Mouse (Mus musculus): ENCODE measurements around the gene Gpn3. TPM values are rescaled to one million over a fixed set of nuclear protein-coding genes. Genes with fewer than 3 reads are reported as not detected.

Gene Gpn3
- 102 and 103 TPM in 2 replicates for polyA plus RNA-seq (2016; fragmentation: Nextera tagmentation; extraction: Ambion mirVana)

DNA sequence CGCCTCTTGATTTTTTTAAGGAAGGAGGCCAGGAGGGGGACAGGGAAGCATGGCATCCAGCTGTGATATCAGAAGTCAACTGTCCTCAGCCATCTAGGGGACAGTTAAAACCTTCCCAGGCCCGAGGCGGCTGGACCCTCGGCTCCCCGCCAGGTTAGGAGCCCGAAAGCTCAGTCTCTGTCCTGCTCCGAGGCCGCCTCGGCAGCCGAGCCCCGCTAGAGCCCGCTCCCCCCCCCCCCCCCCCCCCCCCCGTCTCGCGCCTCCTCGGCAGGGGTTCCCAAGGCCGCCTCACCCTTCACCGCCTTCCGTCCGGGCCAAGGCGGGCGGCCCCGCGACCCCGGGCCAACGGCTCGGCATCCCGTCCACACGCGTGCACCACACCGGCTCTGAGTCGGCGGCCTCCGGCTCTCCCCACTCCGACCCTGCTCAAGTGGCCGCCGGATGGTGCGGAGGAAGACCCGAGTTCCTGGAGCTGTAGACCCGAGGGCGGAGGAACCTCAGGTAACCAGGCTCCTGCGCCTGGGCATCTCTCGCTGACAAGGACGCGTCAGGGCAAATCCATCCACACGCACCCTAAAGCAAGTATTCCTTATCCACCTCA lies at the start of gene Gpn3:
Gpn3 (plus strand) TSS at position 286 of the 601 bp plus-strand sequence.
- H3K27ac ChIP-seq: peak within 1 kb of the TSS; percentile 90
- under 1% methylated on average over 38 of the region's 46 CpGs for WGBS
- DNase-seq (ENCODE audit: low spot score): no peak
- H3K4me1 ChIP-seq: peaks cover 15% of the 10 kb centered on the region
- peaks cover 66% of the 10 kb centered on the region for H3K36me3 ChIP-seq
- no peaks in the 10 kb centered on the region for H3K27me3 ChIP-seq (ENCODE audit: low read depth, poor library complexity, severe bottlenecking)
- peak within 1 kb of the TSS; percentile 68 for H3K4me3 ChIP-seq
- no peaks in the 10 kb centered on the region for H3K9me3 ChIP-seq (replicated peaks)

DNA sequence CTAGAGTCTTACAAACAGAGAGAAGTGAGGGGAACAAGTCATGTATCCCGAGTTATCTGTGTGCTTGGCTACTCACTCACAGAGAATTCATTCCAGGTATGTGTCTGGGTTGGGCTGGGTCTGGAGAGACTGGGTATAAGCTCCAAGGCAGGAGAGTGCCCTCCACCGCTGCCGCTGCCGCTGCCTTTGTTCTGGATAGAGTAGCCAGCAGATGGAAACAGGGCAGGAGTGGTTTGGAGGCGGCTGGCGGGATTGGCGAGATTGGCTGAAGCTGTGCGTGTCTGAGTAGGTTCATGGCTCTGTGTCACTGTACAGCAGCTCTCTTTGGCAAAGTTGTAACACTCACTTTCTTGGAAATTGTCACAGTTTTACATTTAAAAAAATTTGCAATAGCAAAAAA lies 48.2 kb upstream of the Gpn3 start:
- no peak overlapping the region for H3K27ac ChIP-seq
- no peaks in the 10 kb centered on the region for H3K4me1 ChIP-seq
- WGBS: 85% methylated on average over 8 of the region's 8 CpGs
- H3K4me3 ChIP-seq: no peak overlapping the region
- H3K9me3 ChIP-seq (replicated peaks): no peaks in the 10 kb centered on the region
- DNase-seq (ENCODE audit: low spot score): no peak
- peaks cover 75% of the 10 kb centered on the region for H3K36me3 ChIP-seq
- no peaks in the 10 kb centered on the region for H3K27me3 ChIP-seq (ENCODE audit: low read depth, poor library complexity, severe bottlenecking)

DNA sequence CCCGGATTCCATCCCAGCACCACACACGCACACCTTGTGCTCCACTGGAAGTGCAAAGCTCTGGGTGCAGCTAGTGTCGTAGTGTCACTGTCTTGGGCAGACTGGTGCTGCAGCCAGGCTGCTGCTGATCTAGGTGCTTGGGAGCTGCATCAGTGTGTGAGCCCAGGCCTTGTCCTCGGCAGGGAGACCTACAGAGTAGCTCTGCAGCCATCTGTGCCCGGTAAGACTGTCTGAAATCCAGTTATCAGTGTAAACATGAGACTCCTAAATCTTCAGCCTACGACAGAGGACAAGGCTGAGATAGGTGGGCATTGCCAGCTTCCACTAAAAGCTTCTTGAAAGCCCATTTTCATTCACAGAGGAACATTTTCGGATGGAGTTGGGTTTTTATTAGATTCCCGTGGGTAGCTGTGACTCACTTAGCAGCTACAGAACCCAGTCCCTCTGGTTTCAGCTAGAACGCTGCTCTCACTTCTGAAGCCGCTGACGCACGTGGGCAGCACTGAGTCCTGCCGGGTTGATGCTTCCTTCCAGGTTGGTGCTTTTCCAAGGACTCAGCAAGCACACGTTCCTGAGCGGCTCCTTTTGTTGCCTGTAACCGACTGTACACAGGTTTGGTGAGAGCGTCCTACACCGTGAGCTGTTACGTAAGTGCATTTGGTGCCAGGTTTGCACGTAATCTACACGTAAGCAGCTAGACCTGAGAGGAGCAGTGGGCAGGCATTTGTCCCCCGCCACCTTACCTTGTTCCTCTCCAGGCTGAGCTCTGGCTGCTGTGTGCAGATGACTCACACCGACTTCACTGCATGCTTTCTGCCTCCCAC lies 46.9 kb upstream of the Gpn3 start:
- no peaks in the 10 kb centered on the region for H3K4me1 ChIP-seq
- WGBS: 92% methylated on average over 23 of the region's 23 CpGs
- no peaks in the 10 kb centered on the region for H3K9me3 ChIP-seq (replicated peaks)
- H3K27ac ChIP-seq: no peak overlapping the region
- DNase-seq (ENCODE audit: low spot score): no peak
- peaks cover 68% of the 10 kb centered on the region for H3K36me3 ChIP-seq
- H3K27me3 ChIP-seq (ENCODE audit: low read depth, poor library complexity, severe bottlenecking): no peaks in the 10 kb centered on the region
- no peak overlapping the region for H3K4me3 ChIP-seq

DNA sequence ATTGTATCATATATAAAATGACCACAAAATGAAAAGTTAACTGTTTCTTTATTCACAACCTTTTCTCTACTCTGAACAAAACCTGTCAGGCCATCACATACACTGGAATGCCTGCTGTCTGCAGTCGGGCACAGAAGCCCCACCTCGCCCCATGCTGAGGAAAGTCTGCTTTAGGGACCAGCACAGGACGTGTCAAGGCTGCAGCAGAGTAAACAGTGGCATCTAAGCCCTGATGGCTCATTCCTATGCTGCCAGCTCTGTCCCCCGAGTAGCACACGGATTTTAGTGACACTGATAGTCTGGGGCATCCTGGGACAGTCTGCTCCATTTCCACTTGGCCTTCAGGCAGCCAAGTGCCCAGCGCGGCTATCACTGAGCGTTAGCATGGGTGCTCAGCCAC lies 46.2 kb upstream of the Gpn3 start:
- no peak overlapping the region for H3K27ac ChIP-seq
- no peaks in the 10 kb centered on the region for H3K27me3 ChIP-seq (ENCODE audit: low read depth, poor library complexity, severe bottlenecking)
- H3K9me3 ChIP-seq (replicated peaks): no peaks in the 10 kb centered on the region
- no peak overlapping the region for H3K4me3 ChIP-seq
- no peak for DNase-seq (ENCODE audit: low spot score)
- H3K36me3 ChIP-seq: peaks cover 62% of the 10 kb centered on the region
- H3K4me1 ChIP-seq: no peaks in the 10 kb centered on the region
- 92% methylated on average over 8 of the region's 8 CpGs for WGBS

DNA sequence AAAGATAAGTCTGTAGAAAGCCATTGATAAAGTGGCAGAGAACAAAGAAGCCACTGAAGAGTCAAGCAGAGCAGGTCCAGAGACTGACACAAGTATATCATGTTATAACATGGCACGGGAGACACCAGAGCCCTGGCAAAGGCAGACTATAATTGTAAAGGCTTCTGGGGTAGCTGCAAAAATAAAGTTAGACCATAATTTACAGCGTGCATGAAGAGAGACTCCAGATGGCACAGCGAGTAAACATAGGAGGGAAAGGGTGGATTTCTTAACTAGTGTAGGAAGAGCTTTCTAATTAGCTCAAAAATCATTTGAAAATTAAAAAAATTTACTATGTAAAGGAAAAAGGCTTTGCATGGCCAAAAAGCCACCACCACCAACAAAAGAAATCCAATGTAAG lies 44.4 kb upstream of the Gpn3 start:
- no peak for DNase-seq (ENCODE audit: low spot score)
- H3K9me3 ChIP-seq (replicated peaks): no peaks in the 10 kb centered on the region
- H3K27me3 ChIP-seq (ENCODE audit: low read depth, poor library complexity, severe bottlenecking): no peaks in the 10 kb centered on the region
- H3K4me3 ChIP-seq: no peak overlapping the region
- WGBS: 93% methylated on average over 3 of the region's 3 CpGs
- H3K27ac ChIP-seq: no peak overlapping the region
- no peaks in the 10 kb centered on the region for H3K4me1 ChIP-seq
- H3K36me3 ChIP-seq: peaks cover 45% of the 10 kb centered on the region

DNA sequence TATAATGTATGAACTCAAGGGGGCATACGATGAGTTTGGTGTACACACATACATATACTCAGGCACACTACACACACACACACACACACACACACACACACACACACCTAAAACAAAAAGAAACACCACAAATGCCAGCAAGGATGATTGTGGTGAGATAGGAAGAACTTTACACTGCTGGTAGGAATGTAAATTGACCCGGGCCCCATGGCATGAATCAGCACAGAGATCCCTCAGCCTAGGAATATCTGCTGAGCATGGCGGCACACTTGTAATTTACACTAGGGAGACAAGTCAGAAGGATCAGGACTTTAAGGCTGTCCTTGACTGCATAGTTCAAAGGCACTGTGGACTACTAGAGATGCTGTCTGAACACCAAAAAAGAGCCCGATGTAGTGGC lies 41.4 kb upstream of the Gpn3 start:
- WGBS: 95% methylated on average over 4 of the region's 4 CpGs
- DNase-seq (ENCODE audit: low spot score): no peak
- no peaks in the 10 kb centered on the region for H3K4me1 ChIP-seq
- peaks cover 29% of the 10 kb centered on the region for H3K36me3 ChIP-seq
- H3K27me3 ChIP-seq (ENCODE audit: low read depth, poor library complexity, severe bottlenecking): no peaks in the 10 kb centered on the region
- no peak overlapping the region for H3K4me3 ChIP-seq
- H3K9me3 ChIP-seq (replicated peaks): no peaks in the 10 kb centered on the region
- no peak overlapping the region for H3K27ac ChIP-seq

DNA sequence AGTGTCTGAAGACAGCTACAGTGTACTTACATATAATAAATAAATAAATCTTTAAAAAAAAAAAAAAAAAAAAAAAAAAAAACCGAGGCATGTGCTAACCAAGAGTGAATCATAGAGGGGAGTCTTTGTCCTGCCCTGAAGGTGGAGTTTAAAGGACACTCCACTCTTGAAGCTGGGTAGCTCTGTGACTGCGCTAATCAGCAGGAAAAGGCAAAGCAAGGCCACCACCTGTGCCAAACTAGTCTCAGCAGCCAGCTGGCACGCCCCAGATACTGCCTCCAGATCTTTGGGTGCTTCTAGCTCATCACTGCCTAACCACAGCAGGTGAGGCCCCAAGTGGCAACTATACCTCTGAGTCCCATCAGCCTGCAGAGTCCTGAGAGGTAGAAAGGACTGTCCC lies 37.0 kb upstream of the Gpn3 start:
- 75% methylated on average over 3 of the region's 3 CpGs for WGBS
- Histone ChIP-seq H3K9me3 (replicated peaks) (no peaks in the 10 kb centered on the region), H3K4me3 (no peak overlapping the region)

DNA sequence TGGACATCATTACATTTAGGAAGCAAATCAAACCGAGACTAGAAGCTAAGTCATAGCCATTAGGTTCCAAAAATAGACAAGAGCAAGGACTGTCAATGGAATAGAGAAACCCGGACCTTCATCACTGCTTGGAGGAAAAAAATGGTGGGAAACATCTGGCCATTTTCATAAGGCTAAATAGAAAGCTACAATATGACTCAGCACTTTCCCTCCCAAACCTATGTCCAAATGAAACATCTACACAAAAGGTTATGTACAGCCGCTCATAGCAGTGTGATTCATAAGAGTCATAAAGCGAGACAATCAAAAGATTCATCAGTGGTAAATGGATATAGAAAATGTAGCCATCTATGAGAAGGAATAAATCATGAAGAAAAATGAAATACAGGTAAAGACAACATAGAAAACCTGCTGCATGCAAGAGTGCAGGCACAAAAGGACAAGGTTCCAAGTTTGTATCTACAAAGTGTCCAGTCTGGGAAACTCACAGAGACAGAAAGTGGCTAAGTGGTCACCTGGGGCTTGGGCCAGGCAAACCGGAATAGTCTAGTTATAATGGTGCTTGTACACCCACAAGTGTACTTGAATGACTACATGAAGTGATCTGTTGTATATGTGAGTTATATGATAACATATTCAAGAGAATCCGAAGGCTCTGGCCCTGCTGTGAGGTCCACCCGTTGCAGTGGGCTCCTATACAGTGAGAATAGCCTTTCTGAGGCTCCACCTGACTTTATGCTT lies 35.0 kb upstream of the Gpn3 start:
- Histone ChIP-seq H3K36me3 (no peaks in the 10 kb centered on the region), H3K4me3 (no peak overlapping the region), H3K27me3 (ENCODE audit: low read depth, poor library complexity, severe bottlenecking) (no peaks in the 10 kb centered on the region), H3K9me3 (replicated peaks) (no peaks in the 10 kb centered on the region), H3K27ac (no peak overlapping the region), H3K4me1 (no peaks in the 10 kb centered on the region)
- WGBS: 95% methylated on average over 7 of the region's 7 CpGs
- no peak for DNase-seq (ENCODE audit: low spot score)

More for the DNA sequence above, 37.0 kb upstream of the Gpn3 start:
- Histone ChIP-seq H3K27me3 (ENCODE audit: low read depth, poor library complexity, severe bottlenecking) (no peaks in the 10 kb centered on the region), H3K36me3 (no peaks in the 10 kb centered on the region), H3K4me1 (no peaks in the 10 kb centered on the region), H3K27ac (no peak overlapping the region)
- no peak for DNase-seq (ENCODE audit: low spot score)

DNA sequence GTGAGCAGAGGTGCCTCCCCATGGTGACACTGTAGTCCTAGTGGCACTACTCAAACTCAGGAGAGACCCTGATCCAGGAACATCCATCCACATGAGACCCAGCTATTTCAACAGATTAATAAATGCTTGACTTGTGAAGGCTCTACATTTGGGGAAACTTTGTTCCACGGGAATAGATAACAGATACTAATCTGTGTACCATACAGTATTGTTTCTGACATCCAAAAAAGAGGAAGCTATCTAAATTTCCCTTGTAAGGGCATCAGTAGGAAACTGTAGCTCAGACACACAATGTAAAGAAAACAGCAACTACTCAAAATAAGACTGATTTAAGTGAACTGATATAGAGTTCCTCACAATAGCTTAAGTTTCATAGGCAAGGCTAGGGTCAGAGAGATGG lies 28.8 kb upstream of the Gpn3 start:
- DNase-seq (ENCODE audit: low spot score): no peak
- Histone ChIP-seq H3K4me3 (no peak overlapping the region), H3K36me3 (no peaks in the 10 kb centered on the region), H3K4me1 (no peaks in the 10 kb centered on the region), H3K9me3 (replicated peaks) (no peaks in the 10 kb centered on the region), H3K27ac (no peak overlapping the region), H3K27me3 (ENCODE audit: low read depth, poor library complexity, severe bottlenecking) (peaks cover 4% of the 10 kb centered on the region; the same call in 1 of the 2 replicates)
- WGBS: 87% methylated on average over 1 of the region's 1 CpGs

DNA sequence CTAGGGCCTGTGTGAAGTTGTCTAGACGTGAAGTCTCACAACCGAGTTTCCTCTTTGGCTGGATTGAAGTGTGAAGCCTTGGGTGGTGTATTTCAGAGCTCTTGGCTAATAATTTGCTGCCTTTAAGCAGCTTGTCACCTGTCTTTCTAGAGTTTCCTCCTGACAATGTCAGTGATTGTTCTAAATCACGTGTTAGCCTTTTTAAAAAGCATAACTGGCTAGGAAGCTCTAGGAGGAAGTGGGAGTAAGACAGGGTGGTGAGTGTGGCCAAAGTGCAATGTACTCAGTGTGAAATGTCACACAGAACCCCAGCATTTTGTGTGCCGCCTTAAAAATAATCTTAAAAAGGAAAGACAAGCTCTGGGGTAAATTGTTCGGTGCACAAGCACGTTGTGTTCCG lies 27.9 kb upstream of the Gpn3 start:
- H3K4me1 ChIP-seq: no peaks in the 10 kb centered on the region
- peaks cover 4% of the 10 kb centered on the region; the same call in 1 of the 2 replicates for H3K27me3 ChIP-seq (ENCODE audit: low read depth, poor library complexity, severe bottlenecking)
- no peak overlapping the region for H3K27ac ChIP-seq
- 62% methylated on average over 7 of the region's 7 CpGs for WGBS
- no peaks in the 10 kb centered on the region for H3K36me3 ChIP-seq
- no peak overlapping the region for H3K4me3 ChIP-seq
- no peaks in the 10 kb centered on the region for H3K9me3 ChIP-seq (replicated peaks)
- no peak for DNase-seq (ENCODE audit: low spot score)

DNA sequence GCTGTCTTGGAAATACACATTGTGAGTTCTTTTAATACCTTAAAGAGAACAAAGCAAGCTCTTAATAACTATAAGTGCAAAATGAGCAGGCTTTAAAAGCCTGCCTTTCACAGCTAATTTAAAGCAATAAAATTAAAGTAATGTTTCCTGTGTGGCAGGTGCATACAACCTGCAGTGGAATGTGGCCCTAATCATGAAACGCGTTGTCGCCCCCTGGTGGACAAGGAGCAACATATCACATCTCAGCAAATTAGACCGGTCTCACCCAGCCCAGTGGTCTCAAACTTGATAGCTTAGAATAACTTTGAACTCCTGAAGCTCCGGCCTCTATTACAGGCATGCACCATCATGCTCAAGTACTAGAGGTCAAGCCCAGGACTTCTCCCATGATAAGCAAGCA lies 27.4 kb upstream of the Gpn3 start:
- WGBS: 12% methylated on average over 5 of the region's 5 CpGs
- no peaks in the 10 kb centered on the region for H3K9me3 ChIP-seq (replicated peaks)
- H3K27ac ChIP-seq: no peak overlapping the region
- H3K36me3 ChIP-seq: no peaks in the 10 kb centered on the region
- DNase-seq (ENCODE audit: low spot score): peak; percentile 87
- H3K4me3 ChIP-seq: no peak overlapping the region
- H3K27me3 ChIP-seq (ENCODE audit: low read depth, poor library complexity, severe bottlenecking): peaks cover 4% of the 10 kb centered on the region; the same call in 1 of the 2 replicates
- no peaks in the 10 kb centered on the region for H3K4me1 ChIP-seq

DNA sequence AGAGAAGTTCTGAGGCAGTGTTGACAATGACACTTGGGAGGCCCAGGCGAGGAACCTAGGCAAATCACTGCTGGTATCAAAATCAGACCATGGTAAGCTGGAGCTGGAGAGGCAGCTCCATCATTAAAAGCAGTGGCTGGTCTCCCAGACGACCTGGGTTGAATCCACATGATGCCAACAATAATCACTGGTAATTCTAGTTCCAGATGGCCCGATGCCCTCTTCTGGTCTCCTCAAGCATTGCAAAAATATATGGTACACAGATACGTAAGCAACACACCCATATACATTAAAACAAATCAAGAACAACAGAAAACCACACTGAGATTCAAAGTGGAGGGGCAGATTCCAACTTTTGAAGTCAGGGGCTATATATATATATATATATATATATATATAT lies 25.9 kb upstream of the Gpn3 start:
- Histone ChIP-seq H3K9me3 (replicated peaks) (no peaks in the 10 kb centered on the region), H3K27me3 (ENCODE audit: low read depth, poor library complexity, severe bottlenecking) (peaks cover 4% of the 10 kb centered on the region; the same call in 1 of the 2 replicates), H3K4me1 (no peaks in the 10 kb centered on the region)

More for the DNA sequence above, 25.9 kb upstream of the Gpn3 start:
- Histone ChIP-seq H3K27ac (no peak overlapping the region), H3K36me3 (no peaks in the 10 kb centered on the region), H3K4me3 (no peak overlapping the region)
- WGBS: 83% methylated on average over 4 of the region's 4 CpGs
- DNase-seq (ENCODE audit: low spot score): no peak

Measured in limb, embryonic 10.5 days (tissue).